Mouse (Mus musculus) liver, adult 2 months (tissue): Measurements from ENCODE around the gene Tubgcp2.

Experiments
- CTCF ChIP-seq: fragments of 200-500 bp; IDR thresholded peaks from 2 replicates; pipeline ENCODE4 v1.5.1; 2011; ENCODE audit warnings: low read depth, low read length, control low read depth
- POLR2A ChIP-seq: fragments of 200-500 bp; IDR thresholded peaks from 2 replicates; pipeline ENCODE4 v1.6.1; 2011; ENCODE audit warnings: low read length, control low read depth; ENCODE audit not compliant: insufficient read depth; ENCODE audit errors: extremely low read depth

DNA sequence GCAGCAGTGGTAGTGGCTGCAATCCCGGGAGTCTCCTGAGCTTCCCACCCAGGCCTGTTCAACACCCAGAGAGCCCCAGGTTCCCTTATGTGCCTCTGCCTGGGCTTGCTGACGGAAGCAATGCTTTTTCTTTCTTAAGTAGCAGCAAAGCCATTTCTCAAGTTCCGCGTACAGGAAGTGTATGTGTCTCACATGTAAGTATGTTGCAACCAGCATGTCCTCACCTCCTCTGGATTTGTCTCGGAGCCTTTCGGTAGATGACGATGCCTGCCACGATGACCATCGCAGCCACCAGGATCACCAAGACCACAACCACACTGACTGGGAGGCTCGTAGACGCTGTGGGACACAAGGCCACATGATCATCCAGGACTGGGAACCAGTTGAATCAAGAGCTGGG, 52.0 kb downstream of the Tubgcp2 start:
- no peak for TF ChIP-seq POLR2A
- no peak for TF ChIP-seq CTCF
